Mouse (Mus musculus) intestine, postnatal 0 days (tissue): ENCODE measurements around the gene Smpd3. TPM values are rescaled to one million over a fixed set of nuclear protein-coding genes. Genes with fewer than 3 reads are reported as not detected.

Experiments
- ATAC-seq: fragments of 200-750 bp; cut with Nextera tagmentation; 2 replicates; pipeline ENCODE4 v1.8.0; 2017; ENCODE audit warnings: mild to moderate bottlenecking, moderate TSS enrichment, moderate library complexity
- H3K27ac ChIP-seq: fragments of 300-500 bp; sonication (generic); 2 replicates; pipeline ENCODE4 v1.5.1; 2014; ENCODE audit warnings: mild to moderate bottlenecking, low read depth, low read length, moderate library complexity
- H3K27me3 ChIP-seq: fragments of 300-500 bp; sonication (generic); replicated peaks from 2 replicates; pipeline ENCODE4 v1.6.1; 2014; ENCODE audit warnings: low read length, mixed read lengths; ENCODE audit not compliant: control insufficient read depth, insufficient read depth
- H3K36me3 ChIP-seq: fragments of 300-500 bp; sonication (generic); 2 replicates; pipeline ENCODE4 v1.6.1; 2014; ENCODE audit warnings: mild to moderate bottlenecking, moderate library complexity; ENCODE audit not compliant: control insufficient read depth, insufficient read depth
- H3K4me1 ChIP-seq: fragments of 300-500 bp; sonication (generic); replicated peaks from 2 replicates; pipeline ENCODE4 v1.6.1; 2014; ENCODE audit warnings: antibody characterized with exemption, low read length, mixed read lengths; ENCODE audit not compliant: control insufficient read depth, insufficient read depth
- H3K4me2 ChIP-seq: fragments of 300-500 bp; sonication (generic); replicated peaks from 2 replicates; pipeline ENCODE4 v1.6.1; 2014; ENCODE audit warnings: low read depth, mild to moderate bottlenecking, moderate library complexity
- H3K4me3 ChIP-seq: fragments of 300-500 bp; sonication (generic); 2 replicates; pipeline ENCODE4 v1.5.1; 2014; ENCODE audit warnings: low read depth, low read length
- H3K9ac ChIP-seq: fragments of 300-500 bp; sonication (generic); 2 replicates; pipeline ENCODE4 v1.6.1; 2014; ENCODE audit warnings: mild to moderate bottlenecking, low read depth, low read length
- H3K9me3 ChIP-seq: fragments of 300-500 bp; sonication (generic); 2 replicates; pipeline ENCODE4 v1.6.1; 2016; ENCODE audit warnings: mixed run types; ENCODE audit not compliant: control insufficient read depth
- CTCF ChIP-seq: sonication (generic); IDR thresholded peaks from 2 replicates; pipeline ENCODE4 v1.5.1; 2016; ENCODE audit warnings: low read depth, mild to moderate bottlenecking, control low read depth, antibody characterized with exemption, moderate library complexity
- whole genome bisulfite sequencing: fragments of 180-500 bp; shearing (Covaris S2); extraction: QIAGEN DNeasy Blood & Tissue Kit; methylation state at CpG from one replicate; pipeline ENCODE4 v1.1.7; 2014; 5-methylcytosine and 5-hydroxymethylcytosine counted together
- polyA plus RNA-seq: library from polyadenylated mRNA; unstranded; fragments of >200 nt; fragmentation: Nextera tagmentation; extraction: Ambion mirVana; gene quantifications from 2 replicates; pipeline ENCODE4 v1.2.1, GENCODE M21; 2015

Gene Smpd3
- polyA plus RNA-seq, 1 experiment from 2014 or later: 10.6 TPM

GRCm38 (mm10) chr8:106234567-106235261, 103.1 kb downstream of the Smpd3 start:
- TF ChIP-seq CTCF: no peak
- H3K4me1 ChIP-seq: no peaks in the 10 kb centered on the region
- ATAC-seq: no peak
- no peaks in the 10 kb centered on the region for H3K9me3 ChIP-seq
- H3K27ac ChIP-seq: no peak overlapping the region
- peaks cover 42% of the 10 kb centered on the region for H3K36me3 ChIP-seq
- WGBS: 85% methylated on average over 17 of the region's 17 CpGs
- no peak overlapping the region for H3K9ac ChIP-seq
- H3K4me2 ChIP-seq: no peak overlapping the region
- no peak overlapping the region for H3K4me3 ChIP-seq
- H3K27me3 ChIP-seq: no peaks in the 10 kb centered on the region

DNA sequence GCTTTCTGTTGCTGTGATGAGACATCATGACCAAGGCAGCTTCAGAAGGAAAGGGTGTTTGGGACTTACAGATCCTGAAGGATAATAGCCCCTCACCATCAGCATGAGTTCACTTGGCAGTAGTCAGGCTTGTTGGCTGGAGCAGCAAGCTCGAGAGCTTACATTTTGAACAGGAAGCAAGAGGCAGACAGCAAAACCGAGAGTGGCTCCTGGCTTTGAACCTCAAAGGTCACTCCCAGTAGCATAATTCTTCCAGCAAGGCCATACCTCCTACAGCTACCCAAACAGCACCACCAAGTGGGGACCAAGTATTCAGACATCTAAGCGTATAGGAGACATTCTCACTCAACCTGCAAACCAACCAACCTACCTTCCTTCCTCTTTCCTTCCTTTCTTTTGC, 105.0 kb downstream of the Smpd3 start:
- Histone ChIP-seq H3K4me2 (no peak overlapping the region), H3K4me1 (no peaks in the 10 kb centered on the region), H3K9ac (no peak overlapping the region), H3K27me3 (no peaks in the 10 kb centered on the region), H3K4me3 (no peak overlapping the region), H3K36me3 (peaks cover 33% of the 10 kb centered on the region), H3K27ac (no peak overlapping the region), H3K9me3 (no peaks in the 10 kb centered on the region)
- ATAC-seq: no peak
- 71% methylated on average over 3 of the region's 3 CpGs for WGBS
- TF ChIP-seq CTCF: peak; percentile 30

- no peak overlapping the region for H3K9ac ChIP-seq
- no peaks in the 10 kb centered on the region for H3K27me3 ChIP-seq
- TF ChIP-seq CTCF: no peak
- H3K4me3 ChIP-seq: no peak overlapping the region
- no peak for ATAC-seq
- peaks cover 30% of the 10 kb centered on the region for H3K36me3 ChIP-seq
- H3K9me3 ChIP-seq: no peaks in the 10 kb centered on the region
- WGBS: 94% methylated on average over 7 of the region's 7 CpGs
- H3K4me1 ChIP-seq: no peaks in the 10 kb centered on the region
- H3K4me2 ChIP-seq: no peak overlapping the region
- no peak overlapping the region for H3K27ac ChIP-seq
Observed at GRCm38 (mm10) chr8:106231536-106231935, 106.3 kb downstream of the Smpd3 start.

- 37% methylated on average over 9 of the region's 9 CpGs for WGBS
- H3K4me1 ChIP-seq: no peaks in the 10 kb centered on the region
- no peak overlapping the region for H3K4me3 ChIP-seq
- TF ChIP-seq CTCF: peak; percentile 88
- H3K9ac ChIP-seq: no peak overlapping the region
- no peak overlapping the region for H3K4me2 ChIP-seq
- no peak for ATAC-seq
- no peaks in the 10 kb centered on the region for H3K9me3 ChIP-seq
- H3K27ac ChIP-seq: no peak overlapping the region
- H3K27me3 ChIP-seq: no peaks in the 10 kb centered on the region
- peaks cover 18% of the 10 kb centered on the region; the same call in 1 of the 2 replicates for H3K36me3 ChIP-seq
Observed at GRCm38 (mm10) chr8:106226589-106226988, 111.2 kb downstream of the Smpd3 start.

GRCm38 (mm10) chr8:106219620-106220019, 118.2 kb downstream of the Smpd3 start:
- Histone ChIP-seq H3K9ac (no peak overlapping the region), H3K4me3 (no peak overlapping the region), H3K4me1 (no peaks in the 10 kb centered on the region), H3K27me3 (no peaks in the 10 kb centered on the region), H3K9me3 (no peaks in the 10 kb centered on the region), H3K36me3 (peaks cover 33% of the 10 kb centered on the region; the same call in 1 of the 2 replicates), H3K4me2 (no peak overlapping the region), H3K27ac (no peak overlapping the region)
- 85% methylated on average over 3 of the region's 3 CpGs for WGBS
- ATAC-seq: no peak
- TF ChIP-seq CTCF: peak; percentile 55

DNA sequence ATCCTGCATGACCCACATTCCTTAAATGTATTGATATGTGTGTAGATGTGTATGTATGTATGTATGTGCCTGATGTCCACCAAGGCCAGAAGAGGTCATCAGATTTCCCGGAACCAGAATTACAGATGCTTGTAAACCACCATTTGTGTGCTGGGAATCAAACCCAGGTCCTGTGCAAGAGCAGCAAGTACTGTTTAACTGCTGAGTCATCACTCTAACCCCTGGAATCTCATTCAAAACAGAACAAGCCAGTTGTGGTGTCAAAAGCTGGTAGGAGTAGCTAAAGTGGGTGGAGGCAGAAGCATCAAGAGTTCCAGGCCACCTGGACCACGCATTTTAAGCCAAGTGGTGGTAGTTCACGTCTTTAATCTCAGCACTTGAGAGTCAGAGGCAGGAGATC, 123.8 kb downstream of the Smpd3 start:
- H3K9me3 ChIP-seq: no peaks in the 10 kb centered on the region
- no peak overlapping the region for H3K27ac ChIP-seq
- no peak overlapping the region for H3K4me3 ChIP-seq
- H3K27me3 ChIP-seq: no peaks in the 10 kb centered on the region
- H3K9ac ChIP-seq: no peak overlapping the region
- TF ChIP-seq CTCF: no peak
- no peak for ATAC-seq
- WGBS: 93% methylated on average over 3 of the region's 3 CpGs
- peaks cover 8% of the 10 kb centered on the region; the same call in 1 of the 2 replicates for H3K4me1 ChIP-seq
- peaks cover 16% of the 10 kb centered on the region; the same call in 1 of the 2 replicates for H3K36me3 ChIP-seq
- H3K4me2 ChIP-seq: no peak overlapping the region
